Mouse (Mus musculus) forebrain, embryonic 15.5 days (tissue): ENCODE measurements around the gene Hsd17b6. TPM values are rescaled to one million over a fixed set of nuclear protein-coding genes. Genes with fewer than 3 reads are reported as not detected.

Experiments
- ATAC-seq: fragments of 200-750 bp; cut with Nextera tagmentation; replicated peaks from 2 replicates; pipeline ENCODE4 v1.8.0; 2017; ENCODE audit warnings: mild to moderate bottlenecking, moderate TSS enrichment, moderate library complexity
- H3K27ac ChIP-seq: fragments of 300-500 bp; sonication (generic); replicated peaks from 2 replicates; pipeline ENCODE4 v1.5.1; 2015; ENCODE audit warnings: mild to moderate bottlenecking, inconsistent platforms
- H3K27me3 ChIP-seq: fragments of 300-500 bp; sonication (generic); 2 replicates; pipeline ENCODE4 v1.6.1; 2015; ENCODE audit warnings: inconsistent platforms
- H3K36me3 ChIP-seq: fragments of 300-500 bp; sonication (generic); 2 replicates; pipeline ENCODE4 v1.6.1; 2015; ENCODE audit warnings: mild to moderate bottlenecking, inconsistent platforms
- H3K4me1 ChIP-seq: fragments of 300-500 bp; sonication (generic); 2 replicates; pipeline ENCODE4 v1.6.1; 2015; ENCODE audit warnings: inconsistent platforms
- H3K4me2 ChIP-seq: fragments of 300-500 bp; sonication (generic); replicated peaks from 2 replicates; pipeline ENCODE4 v1.6.1; 2015; ENCODE audit warnings: mild to moderate bottlenecking, inconsistent platforms
- H3K4me3 ChIP-seq: fragments of 300-500 bp; sonication (generic); 2 replicates; pipeline ENCODE4 v1.5.1; 2015; ENCODE audit warnings: mild to moderate bottlenecking, inconsistent platforms
- H3K9ac ChIP-seq: fragments of 300-500 bp; sonication (generic); replicated peaks from 2 replicates; pipeline ENCODE4 v1.6.1; 2015; ENCODE audit warnings: mild to moderate bottlenecking, inconsistent platforms
- H3K9me3 ChIP-seq: fragments of 300-500 bp; sonication (generic); 2 replicates; pipeline ENCODE4 v1.6.1; 2016; ENCODE audit warnings: inconsistent platforms
- WGBS: fragments of 180-500 bp; shearing (Covaris S2); methylation state at CpG from one replicate; pipeline ENCODE4 v1.1.7; 2015; ENCODE audit warnings: mixed read lengths; 5-methylcytosine and 5-hydroxymethylcytosine counted together
- polyA plus RNA-seq: library from polyadenylated mRNA; unstranded; fragments of >200 nt; fragmentation: Nextera tagmentation; extraction: Ambion mirVana; gene quantifications from 2 replicates; pipeline ENCODE4 v1.2.1, GENCODE M21; 2015

Hsd17b6 gene
- polyA plus RNA-seq, 1 experiment from 2014 or later: not detected

DNA sequence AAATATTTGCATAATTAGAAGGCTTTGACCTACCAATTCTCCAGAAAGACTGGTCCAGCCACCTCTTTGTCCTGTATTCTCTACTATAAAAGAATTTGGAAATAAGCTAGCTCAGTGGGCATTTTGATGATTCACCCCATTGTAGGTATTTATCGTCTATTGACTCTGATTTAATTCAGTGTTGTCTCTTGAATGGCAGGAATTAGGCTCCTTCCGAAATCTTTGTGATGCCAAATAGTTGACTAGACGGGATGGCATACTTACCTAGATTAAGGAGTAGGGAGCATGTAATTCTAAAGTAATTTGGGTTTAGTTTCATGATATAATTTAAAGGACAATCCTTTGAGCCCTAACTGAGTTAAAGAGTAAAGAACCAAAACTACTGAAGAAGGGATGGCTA, 30.5 kb upstream of the Hsd17b6 start:
- H3K4me1 ChIP-seq: peaks cover 25% of the 10 kb centered on the region
- H3K27ac ChIP-seq: no peak overlapping the region
- peaks cover 14% of the 10 kb centered on the region for H3K36me3 ChIP-seq
- 0 out of 2 replicates have a peak overlapping the region, but pooled peaks have one; percentile 27 for H3K9ac ChIP-seq
- 45% methylated on average over 3 of the region's 3 CpGs for WGBS
- H3K27me3 ChIP-seq: no peaks in the 10 kb centered on the region
- H3K4me3 ChIP-seq: 0 out of 2 replicates have a peak overlapping the region, but pooled peaks have one; percentile 5
- H3K4me2 ChIP-seq: peak overlapping the region; percentile 16; the same call in 1 of the 2 replicates
- H3K9me3 ChIP-seq: no peaks in the 10 kb centered on the region
- ATAC-seq: no peak

DNA sequence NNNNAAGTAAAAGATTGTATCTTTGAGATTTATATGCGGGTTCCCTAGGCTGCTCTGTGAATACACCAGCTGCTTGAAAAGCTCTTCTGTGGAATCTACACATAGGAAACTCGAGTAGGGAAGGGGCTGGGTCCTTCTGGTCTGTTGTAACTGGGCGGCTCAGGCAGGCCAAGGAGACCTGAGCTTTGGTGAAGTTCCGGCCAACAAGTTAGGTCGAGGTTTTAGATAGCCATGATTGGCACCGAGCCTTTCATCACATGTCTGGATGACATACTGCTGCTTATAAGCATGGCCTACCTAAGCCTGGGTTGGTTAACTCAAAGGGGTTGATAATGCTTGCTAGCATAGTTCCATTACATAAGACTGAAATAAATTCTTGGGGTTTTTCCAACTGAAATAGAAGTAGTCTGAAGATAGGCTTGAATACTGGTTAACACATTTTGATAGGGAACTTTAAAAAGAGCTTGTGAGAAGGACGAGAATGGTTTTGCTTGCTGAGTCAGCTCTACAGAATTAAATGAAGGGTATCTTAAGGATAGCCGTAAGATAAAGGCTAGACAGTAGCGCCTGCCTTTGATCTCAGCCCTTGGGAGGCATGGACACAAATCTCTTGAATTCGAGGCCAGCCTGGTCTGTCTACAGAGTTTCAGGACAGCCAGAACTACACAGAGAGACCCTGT, 29.5 kb upstream of the Hsd17b6 start:
- H3K4me2 ChIP-seq: peak overlapping the region; percentile 89
- 5% methylated on average over 10 of the region's 10 CpGs for WGBS
- no peaks in the 10 kb centered on the region for H3K27me3 ChIP-seq
- peaks cover 25% of the 10 kb centered on the region for H3K4me1 ChIP-seq
- H3K27ac ChIP-seq: peak overlapping the region; percentile 95
- H3K9me3 ChIP-seq: no peaks in the 10 kb centered on the region
- no peak for ATAC-seq
- H3K36me3 ChIP-seq: peaks cover 14% of the 10 kb centered on the region
- H3K9ac ChIP-seq: peak overlapping the region; percentile 95
- H3K4me3 ChIP-seq: peak overlapping the region; percentile 86

DNA sequence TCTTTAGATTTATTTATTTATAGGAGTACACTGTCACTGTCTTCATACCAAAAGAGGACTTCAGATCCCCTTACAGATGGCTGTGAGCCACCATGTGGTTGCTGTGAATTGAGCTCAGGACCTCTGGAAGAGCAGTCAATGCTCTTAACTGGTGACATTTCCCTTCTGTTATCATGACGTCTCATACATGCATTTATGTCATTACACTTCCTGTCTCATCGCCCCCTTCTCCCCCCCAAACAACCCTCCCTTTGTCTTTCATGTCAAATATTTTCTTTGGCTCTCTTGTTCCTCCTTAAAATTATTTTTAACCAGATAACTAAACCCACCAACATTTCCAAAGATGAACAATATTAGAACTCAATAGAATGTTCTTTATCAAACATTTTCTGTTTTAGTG, 23.4 kb upstream of the Hsd17b6 start:
- no peak for ATAC-seq
- Histone ChIP-seq H3K4me1 (peaks cover 6% of the 10 kb centered on the region), H3K9ac (no peak overlapping the region), H3K27me3 (no peaks in the 10 kb centered on the region), H3K36me3 (peaks cover 37% of the 10 kb centered on the region), H3K4me2 (no peak overlapping the region), H3K4me3 (no peak overlapping the region), H3K9me3 (no peaks in the 10 kb centered on the region), H3K27ac (no peak overlapping the region)
- WGBS: 86% methylated on average over 2 of the region's 2 CpGs

DNA sequence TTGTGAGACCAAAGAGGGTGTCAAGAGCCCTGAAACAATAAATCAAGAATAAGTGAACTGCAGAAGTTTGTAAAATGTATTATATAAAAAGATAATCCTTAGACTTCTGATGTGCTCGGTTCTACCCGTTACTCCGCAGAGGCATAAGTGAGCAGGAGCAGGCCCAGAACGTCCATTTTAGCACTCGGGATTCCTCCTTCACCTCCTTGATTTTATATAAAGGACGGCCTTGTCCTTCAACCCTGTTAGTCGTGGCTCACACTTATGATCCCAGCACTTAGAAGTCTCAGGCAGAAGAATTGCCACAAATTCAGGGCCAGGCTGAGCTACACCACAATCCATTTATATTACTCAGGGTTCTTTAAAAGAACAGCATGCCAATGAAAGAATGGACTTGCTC, 22.5 kb upstream of the Hsd17b6 start:
- WGBS: 95% methylated on average over 7 of the region's 7 CpGs
- H3K36me3 ChIP-seq: peaks cover 42% of the 10 kb centered on the region
- H3K9me3 ChIP-seq: no peaks in the 10 kb centered on the region

DNA sequence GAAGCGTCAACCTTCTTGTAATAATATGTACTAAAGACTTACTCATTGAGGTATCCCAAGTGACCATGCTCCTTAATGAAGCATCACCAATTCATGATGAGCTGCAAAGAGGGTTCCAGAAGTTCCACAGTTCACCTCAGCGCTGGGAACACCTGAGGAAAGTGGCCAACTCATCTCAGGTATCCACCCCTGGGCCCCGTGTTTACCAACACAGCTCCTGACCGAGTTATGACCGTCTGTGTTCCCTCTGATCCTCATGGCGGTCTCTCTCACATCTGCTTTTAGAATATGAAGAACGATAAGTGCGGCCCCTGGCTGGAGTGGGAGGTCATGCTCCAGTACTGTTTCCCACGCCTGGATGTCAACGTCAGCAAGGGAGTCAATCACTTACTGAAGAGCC, 16.1 kb upstream of the Hsd17b6 start:
- no peak for ATAC-seq
- Histone ChIP-seq H3K36me3 (peaks cover 62% of the 10 kb centered on the region), H3K9me3 (no peaks in the 10 kb centered on the region), H3K27ac (no peak overlapping the region), H3K4me1 (no peaks in the 10 kb centered on the region), H3K9ac (no peak overlapping the region), H3K4me2 (no peak overlapping the region), H3K27me3 (no peaks in the 10 kb centered on the region), H3K4me3 (no peak overlapping the region)
- WGBS: 96% methylated on average over 10 of the region's 10 CpGs

More for the DNA sequence above, 22.5 kb upstream of the Hsd17b6 start:
- Histone ChIP-seq H3K9ac (no peak overlapping the region), H3K4me3 (no peak overlapping the region), H3K4me1 (peaks cover 5% of the 10 kb centered on the region), H3K27ac (no peak overlapping the region), H3K27me3 (no peaks in the 10 kb centered on the region), H3K4me2 (no peak overlapping the region)
- ATAC-seq: no peak

DNA sequence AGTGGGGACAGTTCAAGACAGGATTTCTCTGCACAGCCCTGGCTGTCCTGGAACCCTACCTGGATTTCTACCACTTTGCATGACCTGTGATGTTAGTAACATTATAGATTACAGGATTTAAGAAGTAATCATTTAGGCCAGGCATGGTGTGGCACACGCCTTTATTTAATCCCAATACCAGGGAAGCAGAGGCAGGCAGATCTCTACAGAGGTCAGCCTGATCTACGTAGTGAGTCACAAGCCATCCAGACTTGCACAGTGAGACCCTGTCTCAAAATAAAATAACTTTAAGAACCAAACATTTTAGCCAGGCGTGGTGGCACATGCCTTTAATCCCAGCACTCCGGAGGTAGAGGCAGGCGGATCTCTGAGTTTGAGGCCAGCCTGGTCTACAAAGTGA, 14.8 kb upstream of the Hsd17b6 start:
- H3K27me3 ChIP-seq: no peaks in the 10 kb centered on the region
- peaks cover 56% of the 10 kb centered on the region for H3K36me3 ChIP-seq
- H3K9me3 ChIP-seq: no peaks in the 10 kb centered on the region
- no peak overlapping the region for H3K4me2 ChIP-seq
- H3K4me1 ChIP-seq: no peaks in the 10 kb centered on the region
- H3K27ac ChIP-seq: no peak overlapping the region
- 95% methylated on average over 5 of the region's 5 CpGs for WGBS
- no peak overlapping the region for H3K4me3 ChIP-seq
- ATAC-seq: no peak
- H3K9ac ChIP-seq: no peak overlapping the region

DNA sequence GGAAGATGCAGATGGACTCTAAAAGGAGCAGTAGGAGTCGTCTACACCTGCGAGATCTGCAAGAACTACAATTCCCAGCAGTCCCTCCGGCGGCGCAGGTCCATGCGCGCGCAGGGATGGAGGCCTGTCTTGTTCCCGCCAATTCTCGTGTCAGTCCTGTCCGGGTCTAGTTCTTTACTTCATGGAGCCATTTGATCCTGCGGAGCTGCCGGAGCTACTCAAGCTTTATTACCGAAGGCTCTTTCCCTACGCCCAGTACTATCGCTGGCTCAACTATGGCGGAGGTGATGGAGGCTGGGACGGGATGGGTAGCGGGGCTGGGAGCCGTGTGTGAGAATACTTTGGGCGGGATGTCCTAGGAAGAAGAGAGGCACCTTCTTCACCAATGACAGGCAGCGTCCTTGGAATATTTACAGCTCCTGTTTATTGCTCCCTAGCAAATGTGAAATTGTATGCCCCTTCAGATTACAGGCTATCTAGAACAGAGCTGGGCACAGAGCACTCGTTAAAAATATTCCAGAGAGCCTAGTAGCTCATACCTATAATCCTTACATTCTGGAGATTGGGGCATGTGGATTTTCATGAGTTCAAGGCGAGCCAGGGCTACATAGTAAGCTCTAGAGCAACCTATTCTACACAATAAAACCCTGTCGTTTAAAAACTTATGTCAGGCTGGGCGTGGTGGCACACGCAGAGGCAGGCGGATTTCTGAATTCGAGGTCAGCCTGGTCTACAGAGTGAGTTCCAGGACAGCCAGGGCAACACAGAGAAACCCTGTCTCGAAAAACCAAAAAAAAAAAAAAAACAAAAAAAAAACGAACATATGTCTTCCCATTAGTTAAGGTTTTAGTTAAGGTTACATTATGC, 7.9 kb upstream of the Hsd17b6 start, which contains the start of gene Prim1:
Gene Prim1 (plus strand): TSS at position 101 of the 867 bp plus-strand sequence.
- peak; percentile 98 for ATAC-seq
- Histone ChIP-seq H3K4me2 (peak within 1 kb of the TSS; percentile 57), H3K9ac (peak within 1 kb of the TSS; percentile 70), H3K4me1 (peaks cover 6% of the 10 kb centered on the region), H3K27ac (peak within 1 kb of the TSS; percentile 69), H3K9me3 (no peaks in the 10 kb centered on the region), H3K36me3 (peaks cover 14% of the 10 kb centered on the region), H3K27me3 (no peaks in the 10 kb centered on the region), H3K4me3 (peak within 1 kb of the TSS; percentile 73)
- WGBS: 4% methylated on average over 31 of the region's 31 CpGs

DNA sequence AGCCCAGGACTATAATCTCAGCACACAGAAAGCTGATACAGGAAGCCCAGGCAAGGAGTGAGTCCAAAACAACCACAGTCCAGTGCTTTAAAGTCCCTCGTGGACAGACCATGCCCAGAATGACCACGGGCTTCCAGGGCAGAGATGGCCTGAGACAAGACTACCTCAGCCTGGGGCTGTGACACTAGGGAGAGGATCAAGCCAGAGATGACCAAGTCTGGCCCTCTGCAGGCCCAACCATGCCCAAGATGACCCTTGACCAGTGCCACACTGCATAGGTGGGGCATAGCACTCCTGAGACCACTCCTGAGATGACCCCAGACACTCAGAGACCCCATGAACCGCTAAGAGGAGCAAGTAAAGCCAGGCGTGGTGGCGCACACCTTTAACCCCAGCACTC, 2.3 kb upstream of the Hsd17b6 start:
- H3K4me3 ChIP-seq: no peak overlapping the region
- no peaks in the 10 kb centered on the region for H3K27me3 ChIP-seq
- H3K27ac ChIP-seq: no peak overlapping the region
- H3K36me3 ChIP-seq: no peaks in the 10 kb centered on the region
- H3K4me1 ChIP-seq: no peaks in the 10 kb centered on the region
- ATAC-seq: no peak
- H3K9me3 ChIP-seq: no peaks in the 10 kb centered on the region
- no peak overlapping the region for H3K9ac ChIP-seq
- 78% methylated on average over 5 of the region's 5 CpGs for WGBS
- H3K4me2 ChIP-seq: no peak overlapping the region

DNA sequence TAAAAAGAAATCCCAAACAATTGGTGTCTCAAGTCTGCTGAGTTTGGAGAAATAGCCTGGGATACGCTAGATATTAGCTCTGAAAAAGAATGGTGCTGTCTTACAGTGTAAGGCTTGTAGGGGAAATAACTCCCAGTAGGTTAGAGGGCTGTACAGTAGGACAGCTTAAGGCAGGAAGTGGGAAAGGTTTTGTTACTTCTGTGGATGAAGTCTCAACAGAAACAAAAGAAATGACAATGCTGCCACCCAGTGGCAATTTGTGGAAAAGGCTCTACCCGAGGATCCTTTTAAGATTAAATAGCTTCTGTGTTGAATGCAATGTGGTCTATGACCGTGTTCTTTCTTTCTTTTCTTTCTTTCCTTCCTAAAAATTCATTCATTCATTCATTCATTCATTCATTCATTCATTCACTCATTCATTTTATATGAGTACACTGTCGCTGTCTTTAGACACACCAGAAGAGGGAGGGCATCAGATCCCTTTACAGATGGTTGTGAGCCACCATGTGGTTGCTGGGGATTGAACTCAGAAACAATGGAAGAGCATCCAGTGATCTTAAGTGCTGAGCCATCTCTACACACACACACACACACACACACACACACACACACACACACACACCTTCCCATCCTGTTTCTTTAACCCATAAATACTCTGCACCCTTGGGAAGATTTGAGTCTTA, 937 bp upstream of the Hsd17b6 start:
- 5% methylated on average over 4 of the region's 4 CpGs for WGBS
- Histone ChIP-seq H3K4me1 (no peaks in the 10 kb centered on the region), H3K4me2 (no peak overlapping the region), H3K27ac (no peak overlapping the region), H3K27me3 (no peaks in the 10 kb centered on the region), H3K9me3 (no peaks in the 10 kb centered on the region), H3K36me3 (no peaks in the 10 kb centered on the region), H3K4me3 (no peak overlapping the region), H3K9ac (no peak overlapping the region)
- peak; percentile 81 for ATAC-seq

DNA sequence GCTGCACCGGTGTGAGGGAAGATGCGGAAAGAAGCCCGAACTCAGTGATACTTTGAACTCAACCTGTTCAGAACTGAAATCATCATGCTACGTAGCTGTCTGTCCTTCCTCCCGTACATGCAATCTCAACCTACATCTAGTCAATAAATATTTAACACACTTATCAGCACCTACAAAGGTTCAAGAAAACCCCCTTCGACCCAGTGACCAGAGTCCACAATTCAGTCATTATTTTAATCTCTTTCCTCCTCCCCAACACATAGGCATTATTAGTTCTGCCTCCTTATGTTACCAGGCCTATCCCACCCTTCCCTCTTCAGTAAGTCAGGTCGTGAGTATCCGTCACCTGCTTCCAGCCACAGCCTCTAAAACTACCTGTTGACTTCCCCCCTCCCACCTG, 1.9 kb downstream of the Hsd17b6 start:
- H3K9me3 ChIP-seq: no peaks in the 10 kb centered on the region
- 90% methylated on average over 8 of the region's 8 CpGs for WGBS
- H3K4me3 ChIP-seq: no peak overlapping the region
- H3K36me3 ChIP-seq: no peaks in the 10 kb centered on the region
- ATAC-seq: no peak
- no peak overlapping the region for H3K4me2 ChIP-seq
- H3K27me3 ChIP-seq: no peaks in the 10 kb centered on the region
- H3K4me1 ChIP-seq: no peaks in the 10 kb centered on the region
- H3K9ac ChIP-seq: no peak overlapping the region
- no peak overlapping the region for H3K27ac ChIP-seq

DNA sequence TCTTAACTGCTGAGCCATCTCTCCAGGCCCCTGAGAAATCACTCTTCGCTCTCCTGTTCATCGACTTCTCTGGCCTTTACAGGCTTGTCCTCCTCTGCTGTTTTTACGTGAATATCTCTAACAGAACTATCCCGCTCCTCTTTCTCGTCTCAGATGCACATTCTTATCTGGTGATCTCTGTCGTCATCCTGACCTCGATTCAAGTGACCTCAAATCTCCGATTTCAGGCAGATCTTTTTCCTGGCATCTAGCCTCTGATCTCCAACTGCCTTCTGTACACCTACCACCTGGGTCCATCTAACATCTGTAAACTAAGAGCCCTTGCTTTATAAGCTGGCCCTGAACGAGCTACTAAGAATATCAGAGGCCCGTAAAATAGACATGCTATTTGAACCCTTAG, 2.5 kb downstream of the Hsd17b6 start:
- no peak overlapping the region for H3K27ac ChIP-seq
- no peak overlapping the region for H3K4me2 ChIP-seq
- H3K9me3 ChIP-seq: no peaks in the 10 kb centered on the region
- no peak overlapping the region for H3K9ac ChIP-seq
- H3K36me3 ChIP-seq: no peaks in the 10 kb centered on the region
- H3K4me1 ChIP-seq: no peaks in the 10 kb centered on the region
- H3K4me3 ChIP-seq: no peak overlapping the region
- ATAC-seq: no peak
- 87% methylated on average over 10 of the region's 10 CpGs for WGBS
- no peaks in the 10 kb centered on the region for H3K27me3 ChIP-seq

DNA sequence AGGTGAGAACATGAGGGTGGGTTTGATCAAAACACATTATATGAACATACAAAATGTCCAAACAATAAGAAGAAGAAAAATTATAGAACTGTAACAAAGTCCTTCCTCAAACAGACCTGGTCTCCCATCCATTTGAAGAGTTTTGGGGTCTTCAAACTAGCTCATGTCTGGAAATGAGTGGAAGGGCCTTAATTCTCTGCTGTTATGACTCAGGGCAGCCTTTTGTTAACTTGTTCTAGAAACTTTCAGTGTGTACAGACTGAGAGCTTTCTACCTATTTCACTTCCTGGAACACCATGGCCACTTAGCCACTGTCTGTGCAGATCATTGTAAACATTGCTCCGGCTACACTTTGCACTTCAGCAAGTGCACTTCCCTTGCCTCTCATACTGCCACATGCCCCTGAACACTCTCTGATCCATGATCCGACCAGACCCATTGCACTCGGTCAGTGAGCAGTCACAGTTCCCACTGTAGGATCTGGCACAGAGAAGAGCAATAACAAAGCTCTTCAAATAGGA, 4.1 kb downstream of the Hsd17b6 start:
- whole genome bisulfite sequencing: 73% methylated on average over 3 of the region's 3 CpGs
- Histone ChIP-seq H3K9ac (no peak overlapping the region), H3K4me1 (no peaks in the 10 kb centered on the region), H3K4me2 (no peak overlapping the region), H3K9me3 (no peaks in the 10 kb centered on the region), H3K36me3 (no peaks in the 10 kb centered on the region), H3K27ac (no peak overlapping the region), H3K27me3 (no peaks in the 10 kb centered on the region), H3K4me3 (no peak overlapping the region)
- ATAC-seq: no peak
